Comparison of ENCODE assay signal across 8 mouse cellular contexts in the genomic region with DNA sequence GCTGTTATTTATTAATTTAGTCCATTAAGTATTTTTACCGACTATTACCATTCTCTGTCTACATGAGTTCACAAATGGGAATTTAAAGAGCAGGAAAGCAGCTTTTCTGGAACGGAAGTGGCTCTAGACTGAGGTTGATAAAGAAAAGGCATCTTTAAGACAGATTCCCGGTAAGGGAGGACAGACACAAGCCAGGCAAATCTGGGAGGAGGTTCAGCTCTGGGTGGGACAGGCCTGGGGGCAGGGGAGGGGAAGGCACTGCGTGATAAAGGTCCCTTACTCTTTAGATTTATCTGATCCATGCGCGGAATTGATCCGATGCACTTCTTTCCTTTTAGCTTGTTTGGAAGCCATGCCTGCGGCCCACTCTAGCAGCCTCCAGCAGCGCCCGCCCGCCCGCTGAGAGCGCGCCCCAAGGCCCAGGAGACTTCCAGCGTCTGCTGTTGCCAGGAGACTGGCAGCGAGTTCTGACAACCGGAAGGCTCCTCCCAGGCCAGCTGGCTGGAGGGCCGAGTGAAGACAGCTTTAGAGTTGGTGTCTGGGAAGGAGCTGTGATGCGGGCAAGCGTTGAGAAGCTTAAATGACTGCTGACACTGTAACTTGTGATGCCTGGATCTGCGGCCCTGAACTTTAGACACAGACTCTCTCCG. TPM values are rescaled to one million over a fixed set of nuclear protein-coding genes. Genes with fewer than 3 reads are reported as not detected.
DNase-seq lines count a peak whose midpoint lies in the region; ATAC-seq and TF ChIP-seq lines count a peak whose summit lies in the region.

A gene (minus strand): TSS at position 366 of the 650 bp plus-strand sequence.

- intact Hi-C loops in heart, postnatal 14 days (cut with DNase I) = no loop called here

- no peaks in the 10 kb centered on the region for H3K9me3 ChIP-seq in liver, embryonic 12.5 days (replicated peaks)
- no peaks in the 10 kb centered on the region for H3K9me3 ChIP-seq in midbrain, postnatal 0 days (ENCODE audit: low read length)

- 6% methylated on average over 22 of the region's 22 CpGs for WGBS in liver, embryonic 12.5 days (ENCODE audit: insufficient replicate concordance)
- whole genome bisulfite sequencing in midbrain, postnatal 0 days = 6% methylated on average over 22 of the region's 22 CpGs

- no peaks in the 10 kb centered on the region for H3K27me3 ChIP-seq in liver, embryonic 12.5 days (replicated peaks)
- H3K27me3 ChIP-seq in midbrain, postnatal 0 days (ENCODE audit: insufficient read depth, low read length) = no peaks in the 10 kb centered on the region

- H3K36me3 ChIP-seq in liver, embryonic 12.5 days = no peaks in the 10 kb centered on the region
- no peaks in the 10 kb centered on the region for H3K36me3 ChIP-seq in midbrain, postnatal 0 days (ENCODE audit: insufficient read depth, low read length)

- peaks cover 9% of the 10 kb centered on the region; the same call in 1 of the 2 replicates for H3K4me1 ChIP-seq in liver, embryonic 12.5 days
- H3K4me1 ChIP-seq in midbrain, postnatal 0 days (ENCODE audit: insufficient read depth, low read length) = peaks cover 4% of the 10 kb centered on the region; the same call in 1 of the 2 replicates

- no peak within 1 kb of the TSS; the same call in 1 of the 2 replicates for H3K4me3 ChIP-seq in liver, embryonic 12.5 days
- peak within 1 kb of the TSS; percentile 26 for H3K4me3 ChIP-seq in midbrain, postnatal 0 days (ENCODE audit: low read depth, low read length)

- ATAC-seq in liver, embryonic 12.5 days = peak; percentile 68
- peak; percentile 89 for ATAC-seq in midbrain, postnatal 0 days (ENCODE audit: low FRiP score)

- no peak within 1 kb of the TSS for H3K27ac ChIP-seq in liver, embryonic 12.5 days
- H3K27ac ChIP-seq in midbrain, postnatal 0 days (ENCODE audit: low read depth, low read length) = no peak within 1 kb of the TSS; the same call in 1 of the 2 replicates

- TF ChIP-seq CTCF in midbrain, postnatal 0 days (IDR thresholded peaks at IDR 0.05) = no peak

- peak within 1 kb of the TSS; percentile 52 for H3K4me2 ChIP-seq in liver, embryonic 12.5 days
- H3K4me2 ChIP-seq in midbrain, postnatal 0 days (ENCODE audit: low read depth, low read length, poor library complexity, severe bottlenecking) = peak within 1 kb of the TSS; percentile 49

- DNase-seq in urinary bladder, postnatal 14 days (ENCODE audit: low spot score) = peak; percentile 54
- no peak for DNase-seq in urinary bladder, adult 18-20 months (ENCODE audit: low spot score in 2 of 2)
- peak; percentile 34 for DNase-seq in forelimb bud, embryonic 11.5 days (ENCODE audit: low read depth, low spot score)
- DNase-seq in heart, postnatal 14 days = peak; percentile 69 to 76
- DNase-seq in kidney, postnatal 4 days = peak; percentile 76 to 84
- DNase-seq in midbrain, postnatal 0 days (ENCODE audit: low spot score) = peak; percentile 82
- peak; percentile 59 for DNase-seq in testis, postnatal 10 days (ENCODE audit: low spot score)

- no peak within 1 kb of the TSS; the same call in 1 of the 2 replicates for H3K9ac ChIP-seq in liver, embryonic 12.5 days
- 0 out of 2 replicates have a peak within 1 kb of the TSS, but pooled peaks have one; percentile 24 for H3K9ac ChIP-seq in midbrain, postnatal 0 days (replicated peaks; ENCODE audit: low read length, poor library complexity, severe bottlenecking)

RNA-seq across cellular contexts. Expression of the gene that starts here (rescaled TPM):
- total RNA-seq in heart, postnatal 14 days (2021) = under 1 TPM in 1 of 2 experiments, not detected in 1; 0.14 TPM
- 0.26 and 0.29 TPM in 2 replicates for polyA plus RNA-seq in liver, embryonic 12.5 days (2016; fragmentation: Nextera tagmentation; extraction: Ambion mirVana)
- total RNA-seq in midbrain, postnatal 0 days (2014; rRNA removed) = 0.33 TPM in 2 replicates
- 0.28 and 0.36 TPM in 2 replicates for polyA plus RNA-seq in midbrain, postnatal 0 days (2015; fragmentation: Nextera tagmentation; extraction: Ambion mirVana)

Comparison
In these comparisons a context has a peak if more than half of its experiments do, and no peak if none do; other contexts are left out.
1. DNase-seq: peak in urinary bladder, postnatal 14 days (single experiment), forelimb bud, embryonic 11.5 days (single experiment), kidney, postnatal 4 days (2 of 2) and testis, postnatal 10 days (single experiment); none in urinary bladder, adult 18-20 months (0 of 2).
2. Peak in DNase-seq in heart, postnatal 14 days; RNA of the gene not detected or under 1 TPM.
3. Peak in ATAC-seq and H3K4me2 ChIP-seq in liver, embryonic 12.5 days; RNA of the gene not detected or under 1 TPM.
4. Peak in DNase-seq, ATAC-seq, H3K4me3 ChIP-seq, H3K9ac ChIP-seq and H3K4me2 ChIP-seq in midbrain, postnatal 0 days; RNA of the gene not detected or under 1 TPM.